Mouse (Mus musculus) right cerebral cortex, postnatal 36 days (tissue): Measurements from ENCODE around the gene Hdac11.
A peak's percentile ranks its signal among the peaks of the same experiment; 100 is the strongest.
"Not testable (repeated sequence)": the region's sequence is repeated elsewhere in the genome, so short reads cannot be mapped to it uniquely, and the experiment has no call there.

Source experiments
- DNase-seq, 2 experiments: peaks; one replicate each; pipeline ENCODE4 v3.0.0; 2022; ENCODE audit warnings: low spot score in 2 of 2, mixed read lengths in 1 of 2

Hdac11 gene

DNA sequence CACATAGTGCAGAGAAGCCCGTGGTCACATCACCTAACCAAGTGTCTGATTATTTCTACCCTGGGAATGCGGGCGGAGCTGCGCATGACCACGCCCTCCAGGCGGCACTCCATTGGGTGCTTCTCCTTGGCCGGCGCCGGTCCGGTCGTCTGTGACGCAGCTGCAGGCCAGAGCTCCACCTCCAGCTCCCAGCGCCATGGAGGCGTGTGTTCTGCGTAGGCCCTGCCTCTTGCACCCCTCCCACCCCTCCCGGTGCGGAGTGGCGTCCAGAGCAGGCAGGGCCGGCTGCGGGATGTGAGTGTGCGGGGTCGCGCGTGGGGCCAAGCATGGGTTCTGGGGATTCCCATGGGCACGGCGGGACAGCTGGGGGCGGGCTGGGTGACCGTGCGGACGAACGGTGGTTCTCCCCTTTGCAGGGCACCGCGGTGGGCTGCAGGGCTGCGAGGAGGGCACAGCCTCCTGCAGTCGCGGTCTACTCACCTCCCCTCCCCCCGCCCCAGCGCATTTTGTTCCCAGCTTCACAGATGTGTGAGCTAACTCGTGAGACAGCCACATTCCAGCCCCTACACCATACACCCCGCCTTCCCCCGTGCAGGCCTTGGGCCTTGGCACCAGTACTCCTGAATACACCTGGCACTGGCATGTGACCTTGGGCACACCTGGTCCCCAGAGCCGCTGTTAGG, at the start of gene Hdac11:
Gene Hdac11, plus strand, starts transcription at position 112 of the 683 bp plus-strand sequence.
- DNase-seq = peak; percentile 92 to 95

DNA sequence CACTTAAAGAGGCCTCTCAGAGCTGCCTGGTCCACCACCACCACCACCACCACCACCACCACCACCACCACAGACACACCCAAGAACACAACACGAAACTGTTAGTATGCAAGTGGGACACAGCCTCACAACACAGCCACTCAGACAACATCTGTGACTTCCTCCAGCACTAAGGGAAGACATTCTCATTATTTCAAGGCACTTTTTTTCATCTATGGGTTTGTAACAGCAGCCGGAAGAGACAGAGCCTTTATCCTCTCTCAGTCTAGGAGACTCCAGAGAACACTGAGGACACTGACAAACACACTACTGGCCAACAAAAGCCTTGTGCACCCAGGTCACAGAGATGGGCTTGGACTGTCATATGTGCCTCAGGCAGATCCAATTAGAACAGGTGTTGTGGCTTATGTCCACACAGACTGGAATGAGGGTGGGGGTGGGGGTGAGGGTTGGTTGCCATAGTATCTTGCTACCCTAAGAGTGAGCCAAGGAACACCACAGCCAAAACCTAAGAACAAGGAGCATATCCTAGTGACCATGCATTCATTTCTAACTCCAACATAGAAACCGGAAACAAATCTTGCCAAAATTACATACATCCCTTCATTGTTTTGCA, 48.1 kb upstream of the Hdac11 start:
- no peak for DNase-seq

DNA sequence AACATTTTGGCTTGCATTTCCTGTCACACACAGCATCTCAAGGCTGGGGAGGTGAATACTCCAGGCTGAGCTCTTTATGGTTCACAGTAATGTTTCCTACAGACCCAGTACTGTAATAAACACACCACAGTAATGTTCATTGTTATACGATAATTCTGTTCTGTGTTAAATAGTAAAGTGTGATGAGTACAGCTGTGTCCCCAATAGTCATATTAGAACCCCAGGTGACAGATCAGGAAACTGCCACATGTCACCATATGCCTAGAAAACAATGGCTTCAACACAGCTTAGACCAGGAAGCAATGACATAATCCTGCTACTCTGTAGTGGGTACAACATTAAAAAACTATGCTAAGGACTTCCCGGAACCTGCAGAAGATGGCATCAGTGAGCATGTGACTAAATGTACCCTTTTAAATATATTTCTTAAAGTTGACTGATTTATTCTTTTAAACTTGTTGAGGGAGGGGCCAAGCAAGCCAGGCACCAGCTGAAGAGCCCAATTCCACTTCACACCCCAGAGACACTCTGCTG, 47.5 kb upstream of the Hdac11 start:
- no peak for DNase-seq

DNA sequence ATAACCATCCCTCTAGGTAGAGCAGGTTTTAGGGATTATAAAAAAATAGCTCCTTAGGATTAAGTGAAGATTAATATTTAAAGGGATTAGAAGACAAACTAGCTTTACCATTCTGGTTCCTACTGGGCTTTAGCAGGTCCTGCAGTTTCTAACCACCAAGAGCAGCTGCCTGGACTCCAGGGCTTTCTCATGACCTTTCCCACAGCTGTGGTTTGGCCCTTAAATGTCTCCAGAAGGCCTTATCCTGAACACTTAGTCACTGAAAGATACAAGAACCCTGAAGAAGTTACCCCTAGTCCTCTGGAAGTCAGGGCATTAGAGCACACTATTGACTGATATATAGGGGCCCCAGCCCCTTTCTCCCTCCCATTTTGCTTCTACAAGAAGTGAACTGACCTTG, 47.0 kb upstream of the Hdac11 start:
- DNase-seq = no peak

DNA sequence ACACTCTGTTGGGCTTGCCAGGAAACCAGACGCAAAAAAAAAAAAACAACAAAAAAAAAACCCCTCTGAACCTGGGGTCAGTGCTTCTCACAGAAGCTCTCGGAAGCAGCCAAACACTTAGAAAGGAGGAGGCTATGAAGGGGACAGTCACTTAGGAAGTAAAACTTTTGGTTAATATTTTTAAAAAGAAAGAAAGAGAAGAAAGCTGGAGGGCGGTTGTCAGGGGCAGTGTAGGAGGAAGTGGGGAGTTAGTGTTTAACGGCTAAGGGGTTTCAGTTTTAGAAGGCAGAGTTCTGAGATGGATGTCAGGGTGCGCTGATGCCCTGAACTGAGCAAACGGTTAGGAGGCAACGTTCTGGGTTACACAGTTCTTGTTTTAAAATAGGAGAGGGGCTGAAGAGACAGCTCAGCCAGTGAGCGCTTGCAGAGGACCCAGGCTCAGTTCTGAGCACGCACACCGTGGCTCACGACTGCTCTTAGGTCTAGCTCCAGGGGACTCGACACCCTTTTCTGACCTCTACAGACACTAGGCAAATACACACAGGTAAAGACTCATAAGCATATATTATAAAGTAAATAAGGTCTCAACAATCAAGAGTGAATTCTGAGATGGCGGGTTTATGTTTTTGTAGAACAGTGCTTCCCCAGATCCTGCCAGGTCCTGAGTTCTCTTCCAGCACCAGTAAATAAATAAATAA, 46.0 kb upstream of the Hdac11 start:
- DNase-seq = no peak

DNA sequence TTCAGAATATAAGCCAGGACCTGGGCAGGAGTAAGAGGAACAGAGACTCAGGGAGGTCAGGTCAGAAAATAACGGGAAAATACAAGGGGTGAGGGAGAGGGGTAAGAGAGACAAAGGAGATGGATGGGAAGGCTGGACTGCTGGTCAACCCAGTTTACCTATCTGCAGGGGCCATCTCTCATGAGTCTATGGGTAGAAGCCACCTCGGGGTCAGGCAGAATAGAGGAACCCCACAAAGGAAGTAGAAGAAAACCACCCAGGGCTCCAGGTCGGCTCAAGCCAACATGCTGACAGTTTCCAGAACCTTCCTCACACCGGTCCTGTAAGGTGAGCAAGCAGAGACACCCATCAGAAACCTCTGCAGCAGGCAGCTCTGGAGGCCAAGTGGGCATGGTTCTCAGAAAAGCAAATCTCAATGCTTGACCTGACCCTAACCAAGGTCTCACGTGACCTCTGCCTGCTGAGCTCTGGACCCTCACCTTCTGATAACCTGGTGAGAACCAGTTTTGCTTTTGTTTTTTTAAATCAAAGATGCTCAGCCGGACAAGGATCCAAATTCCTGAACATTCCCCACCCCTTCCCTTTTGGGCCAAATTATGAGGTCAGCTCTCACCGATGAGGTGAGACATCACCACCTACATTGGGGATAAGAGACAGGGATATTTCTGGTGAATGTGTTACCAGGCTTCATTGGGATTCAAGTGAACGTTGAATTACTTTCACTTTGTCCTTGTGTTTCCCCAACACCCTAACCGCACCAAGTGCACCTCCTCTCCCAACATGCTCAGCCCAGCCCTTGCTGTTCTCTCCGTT, 45.1 kb upstream of the Hdac11 start:
- DNase-seq = no peak

DNA sequence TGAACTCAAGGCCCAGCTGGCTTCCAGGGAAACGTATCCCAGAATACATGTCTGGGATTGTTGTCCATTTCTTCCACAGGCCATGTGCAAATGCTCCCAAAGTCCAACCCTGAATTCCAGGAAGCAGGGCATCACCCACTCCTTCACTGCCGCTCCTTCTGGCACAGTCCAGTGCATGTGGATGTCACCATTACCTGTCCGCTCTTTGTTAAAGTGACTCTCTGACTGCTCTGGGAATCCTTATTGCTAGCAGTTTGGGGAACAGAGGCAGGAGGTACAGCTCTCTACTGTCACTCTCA, 44.6 kb upstream of the Hdac11 start:
- DNase-seq = no peak

DNA sequence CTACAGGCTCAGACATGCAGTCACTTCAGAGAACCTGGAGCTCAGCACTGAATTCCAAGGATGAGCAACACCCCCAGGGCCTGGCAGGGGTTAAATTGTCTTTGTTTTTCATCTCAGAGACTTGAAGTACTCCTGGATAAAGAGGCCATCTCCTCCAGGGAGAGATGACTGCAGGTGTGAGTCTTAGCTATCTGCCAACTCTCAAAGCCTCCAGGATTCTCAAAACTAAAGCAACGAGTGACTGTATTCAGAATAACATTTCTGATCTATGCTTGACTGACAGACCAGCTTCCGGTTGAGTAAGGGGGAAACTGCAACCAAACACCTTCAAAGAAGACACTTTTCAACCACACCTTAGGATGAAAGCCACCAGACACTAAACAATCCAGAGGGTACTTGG, 41.7 kb upstream of the Hdac11 start:
- no peak for DNase-seq

DNA sequence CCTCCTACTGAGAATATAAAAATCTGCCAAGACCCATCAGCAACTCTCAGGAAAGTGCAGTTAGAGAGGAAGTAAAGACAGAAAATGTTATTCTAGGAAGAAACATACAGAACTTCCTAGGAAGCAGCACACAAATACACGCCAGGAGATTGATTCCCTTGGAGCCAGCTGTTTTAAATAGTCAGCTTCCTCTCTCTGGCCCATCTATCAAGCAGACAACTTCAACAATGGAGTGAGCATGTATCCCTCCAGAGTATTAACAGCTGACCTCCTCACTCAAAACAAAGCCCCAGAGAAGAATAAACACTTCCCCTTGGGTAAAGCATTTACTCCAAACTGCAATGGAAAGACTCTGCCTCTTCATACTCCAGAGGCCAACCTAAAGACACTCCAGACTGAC, 41.3 kb upstream of the Hdac11 start:
- no peak for DNase-seq

DNA sequence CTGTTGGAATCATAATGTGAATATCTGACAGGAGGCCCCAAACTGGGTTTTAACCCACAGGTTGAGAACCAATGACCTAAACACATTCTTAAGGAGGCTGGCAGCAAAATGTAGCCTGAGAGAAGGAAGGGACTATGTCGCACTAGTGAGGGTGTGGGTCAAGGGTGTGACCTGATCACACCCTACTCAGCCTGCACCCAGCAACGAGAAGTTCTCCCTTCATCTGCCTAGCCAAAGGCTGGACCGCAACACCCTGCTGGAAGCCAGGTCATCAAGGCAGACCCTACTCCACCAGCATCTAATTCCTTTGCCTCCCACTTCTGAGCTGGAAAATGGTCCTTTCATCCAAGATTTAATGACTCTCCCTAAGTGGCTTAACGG, 40.6 kb upstream of the Hdac11 start:
- no peak for DNase-seq

DNA sequence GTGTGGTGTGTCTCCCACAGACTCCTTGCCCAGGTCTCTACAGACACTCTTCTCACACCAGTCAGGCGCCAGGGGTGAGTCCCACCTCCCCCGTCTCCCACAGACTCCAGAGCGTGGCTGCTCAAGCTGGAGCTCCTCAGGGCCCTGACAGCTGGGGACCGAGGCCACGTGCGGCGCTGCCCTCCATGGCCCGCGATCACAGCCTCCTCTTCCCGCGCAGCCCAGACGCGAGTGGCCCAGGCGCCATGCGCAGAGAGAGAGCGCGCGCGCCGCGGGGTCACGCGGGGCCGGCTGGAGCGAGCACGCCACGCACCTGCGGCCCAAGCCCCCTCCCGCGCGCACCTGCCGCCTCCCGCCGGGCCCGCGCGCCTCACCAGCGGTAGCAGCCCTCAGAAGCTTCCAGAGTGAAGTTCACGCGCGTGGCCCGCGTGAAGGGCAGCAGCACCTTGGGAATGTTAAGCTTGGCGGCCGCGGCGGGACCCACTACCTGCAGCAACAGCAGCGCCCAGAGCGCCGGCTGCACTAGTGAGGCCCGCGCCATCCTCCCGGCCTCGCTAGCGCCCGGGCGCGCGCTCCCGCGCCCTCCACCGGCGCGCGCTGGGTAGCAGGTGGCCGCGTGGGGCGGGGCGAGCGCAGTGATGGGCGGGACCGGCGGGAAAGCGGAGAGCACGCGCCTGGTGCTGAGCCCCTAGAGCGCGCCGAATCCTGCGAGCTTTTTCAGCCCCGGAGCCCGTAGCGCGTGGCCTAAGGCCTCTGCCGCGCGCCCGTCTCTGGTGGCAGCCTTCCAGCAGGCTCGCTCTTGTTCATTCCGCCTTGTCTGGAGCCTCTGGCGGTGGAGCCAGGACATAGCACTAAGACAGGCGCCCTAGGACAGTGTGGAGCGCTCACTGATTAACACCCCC, 40.0 kb upstream of the Hdac11 start, which contains the start of gene Nup210:
Gene Nup210, minus strand, starts transcription at position 586 of the 902 bp plus-strand sequence.
- peak; percentile 92 to 95 for DNase-seq

DNA sequence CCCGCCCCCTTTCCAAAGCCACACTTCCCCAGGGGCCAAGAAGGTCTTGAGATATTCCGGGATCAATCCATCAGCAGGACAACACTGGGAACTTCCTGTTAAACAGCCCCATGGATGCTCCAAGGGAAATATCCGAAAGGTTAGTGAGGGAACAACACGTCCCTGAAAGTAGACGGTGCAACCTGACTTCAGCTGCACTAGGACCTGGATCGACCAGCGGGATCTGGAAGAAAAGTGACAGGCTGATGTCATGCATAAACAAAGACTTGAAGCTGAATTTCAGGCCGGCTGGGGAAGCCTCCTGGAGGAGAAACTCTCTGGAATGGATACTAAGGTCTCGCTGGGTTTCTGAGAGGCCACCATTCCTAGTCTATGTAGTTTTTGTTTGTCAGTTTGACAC, 39.3 kb upstream of the Hdac11 start:
- DNase-seq = no peak

DNA sequence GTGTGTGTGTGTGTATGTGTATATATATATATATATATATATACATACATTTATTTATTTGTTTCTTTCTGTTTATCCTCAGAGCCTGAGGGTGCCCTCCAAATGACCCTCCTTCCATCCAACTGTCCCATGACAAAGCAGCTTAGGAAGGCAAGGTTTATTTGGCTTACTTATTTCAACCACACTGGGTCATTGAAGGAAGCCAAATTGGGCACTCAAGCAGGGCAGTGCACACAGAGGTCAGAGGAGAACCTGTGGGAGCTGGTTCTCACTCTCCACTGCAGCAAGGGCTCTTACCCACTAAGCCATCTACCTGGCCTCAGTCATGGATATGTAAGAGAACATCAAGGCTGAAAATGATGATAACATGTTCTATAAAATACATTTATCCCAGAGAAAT, 37.9 kb upstream of the Hdac11 start:
- DNase-seq = no peak

DNA sequence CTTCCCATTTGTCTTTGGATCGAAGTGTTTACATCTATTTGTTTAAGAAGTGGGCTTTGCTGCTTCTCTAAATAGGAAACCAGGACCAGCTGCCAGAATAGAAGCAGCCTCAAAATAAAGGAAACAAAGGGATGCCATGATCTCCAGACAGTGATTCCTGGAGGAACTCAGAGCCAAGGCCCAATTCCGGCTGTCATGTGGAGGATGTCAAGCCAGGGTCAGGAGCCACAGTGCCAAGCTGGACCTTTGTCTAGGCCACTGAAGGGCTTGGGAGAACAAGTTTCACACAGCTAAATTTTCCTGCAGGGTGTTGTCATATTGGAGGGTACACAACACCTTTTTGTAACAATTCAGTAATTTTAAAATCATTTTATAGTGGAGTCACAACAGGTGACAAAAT, 36.3 kb upstream of the Hdac11 start:
- DNase-seq = no peak

DNA sequence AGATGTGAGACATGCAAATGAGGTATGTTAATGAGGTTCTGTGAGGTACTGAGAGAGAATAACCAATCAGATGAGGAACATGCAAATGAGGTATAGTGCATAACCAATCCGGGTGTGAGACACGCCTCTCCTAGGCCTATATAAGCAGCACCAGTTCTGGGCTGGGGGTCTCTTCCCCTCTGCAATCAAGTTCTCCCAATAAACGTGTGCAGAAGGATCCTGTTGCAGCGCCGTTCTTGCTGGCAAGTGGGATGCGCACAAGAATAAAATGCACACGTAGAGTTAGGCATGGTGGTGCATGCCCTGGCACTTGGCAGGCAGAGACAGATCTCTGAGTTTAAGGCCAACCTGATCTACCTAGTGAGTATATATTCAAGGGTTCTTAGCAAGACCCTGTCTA, 35.4 kb upstream of the Hdac11 start:
- DNase-seq = not testable (repeated sequence)

DNA sequence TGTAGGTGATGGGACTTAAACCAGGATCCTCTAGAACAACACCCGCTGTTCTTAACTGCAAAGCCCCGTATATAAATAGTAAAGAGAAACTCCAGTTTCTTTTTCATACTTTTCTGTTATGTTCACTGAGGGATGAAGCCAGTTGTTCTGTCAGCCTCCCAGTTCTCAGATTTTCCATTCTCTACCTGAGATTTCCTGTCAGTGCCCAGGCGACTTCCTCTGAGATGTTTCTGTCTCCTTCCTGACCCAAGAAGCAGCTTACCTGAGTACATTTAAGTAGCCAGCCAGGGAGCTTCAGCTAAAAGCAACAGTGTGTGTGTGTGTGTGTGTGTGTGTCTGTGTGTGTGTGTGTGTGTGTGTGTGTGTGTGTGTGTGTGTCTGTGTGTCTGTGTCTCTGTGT, 33.0 kb upstream of the Hdac11 start:
- DNase-seq = no peak

DNA sequence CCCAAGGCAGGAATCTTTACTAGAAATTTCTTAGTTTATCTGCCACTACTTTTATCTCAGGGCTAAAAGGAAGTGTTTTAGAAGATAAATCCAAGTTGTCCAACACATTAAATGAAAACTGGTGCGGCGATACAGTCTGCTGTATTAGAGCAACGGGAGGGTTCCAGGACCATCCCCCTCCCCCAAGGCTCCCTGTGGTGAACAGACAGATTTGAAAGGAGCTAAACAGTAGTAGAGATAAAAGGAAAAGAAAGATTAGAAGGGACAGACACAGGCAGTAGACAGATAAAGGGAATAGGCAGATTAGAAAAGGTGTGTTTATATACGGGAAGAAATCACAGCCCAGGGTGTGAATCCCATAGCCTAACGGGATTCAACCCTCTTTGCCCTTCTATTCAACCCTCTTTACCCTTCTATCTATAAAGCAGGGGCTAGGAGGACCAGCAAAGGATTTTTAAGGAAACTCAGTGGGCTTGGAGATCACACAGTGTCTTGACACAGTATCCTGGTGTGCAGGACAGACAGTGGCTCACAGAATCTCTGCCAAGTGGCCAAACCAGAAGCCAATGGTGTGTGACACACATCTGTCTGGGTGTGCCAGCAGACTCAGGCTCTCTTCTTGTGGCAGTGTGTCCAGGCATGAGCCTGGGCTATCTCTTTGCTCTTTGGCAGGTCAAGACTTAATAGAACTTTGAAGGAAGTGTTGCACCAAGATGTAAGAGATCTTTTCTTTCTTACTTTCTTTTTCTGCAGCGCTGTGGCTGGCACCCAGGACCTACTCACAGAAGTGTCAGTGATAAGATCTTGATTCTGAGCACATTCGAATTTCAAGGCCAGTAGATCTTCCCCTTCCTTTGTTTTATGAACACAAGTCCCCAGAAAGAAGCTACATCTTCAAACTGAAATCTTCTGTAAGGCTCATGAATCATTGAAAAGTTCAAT, 31.9 kb upstream of the Hdac11 start:
- DNase-seq = no peak

DNA sequence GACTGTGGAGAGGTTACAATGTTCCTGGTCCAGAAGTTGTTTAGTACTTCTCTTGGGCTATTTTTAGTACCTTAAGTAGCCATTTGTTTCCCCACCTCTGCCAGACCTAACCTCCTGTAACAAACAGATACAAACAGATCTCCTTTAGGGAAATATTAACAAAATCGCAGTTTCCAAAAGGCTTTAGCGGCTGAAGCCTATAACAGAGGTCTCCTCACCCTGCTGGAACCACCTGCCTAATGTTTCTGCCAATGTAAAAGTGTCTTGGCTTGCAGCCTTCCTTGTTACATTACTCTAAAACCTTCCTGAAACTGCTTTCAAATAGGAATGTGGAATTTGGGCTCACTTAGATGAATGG, 31.3 kb upstream of the Hdac11 start:
- DNase-seq = no peak

DNA sequence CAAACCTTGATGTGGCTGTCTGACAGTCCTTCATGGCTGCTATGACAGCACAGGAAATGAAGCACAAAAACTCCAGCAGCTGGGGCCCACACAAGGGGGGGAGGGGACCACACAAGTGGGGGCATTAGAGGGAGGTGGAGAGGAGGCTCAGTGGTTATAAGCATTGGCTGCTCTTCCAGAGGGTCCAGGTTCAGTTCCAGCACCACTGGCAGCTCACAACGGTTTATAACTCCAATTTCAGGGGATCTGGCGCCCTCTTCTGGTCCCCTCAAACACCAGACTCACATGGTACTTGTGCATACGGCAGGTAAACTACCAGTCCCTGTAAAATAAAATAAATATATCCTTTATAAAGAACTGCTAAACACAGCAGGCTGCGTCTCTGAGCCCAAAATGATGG, 27.5 kb upstream of the Hdac11 start:
- no peak for DNase-seq

DNA sequence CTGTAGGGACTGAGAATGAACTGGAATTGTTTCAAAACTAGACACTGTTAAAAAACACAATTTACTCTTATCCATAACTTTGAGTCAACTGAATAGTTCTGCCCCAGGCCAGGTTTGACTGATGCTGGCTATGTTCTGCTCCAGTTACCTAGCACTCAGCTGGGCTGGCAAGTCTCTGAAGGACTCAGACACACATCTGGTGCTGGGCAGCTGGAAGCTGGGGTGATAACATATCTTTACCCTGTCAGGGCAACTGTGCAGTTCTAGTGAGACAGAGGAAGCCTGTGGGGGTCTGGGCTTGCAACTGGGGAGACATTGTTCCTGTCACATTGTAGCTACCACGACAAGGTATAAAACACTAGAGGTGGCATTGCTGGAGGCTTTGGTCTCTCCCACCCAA, 25.6 kb upstream of the Hdac11 start:
- no peak for DNase-seq
